Mouse (Mus musculus) liver, postnatal 0 days (tissue): ENCODE results near the gene H2-K1. TPM values are rescaled to one million over a fixed set of nuclear protein-coding genes. Genes with fewer than 3 reads are reported as not detected.

Experiments
- ATAC-seq: fragments of 200-750 bp; cut with Nextera tagmentation; 2 replicates; pipeline ENCODE4 v1.8.0; 2017; ENCODE audit warnings: mild to moderate bottlenecking, moderate library complexity
- DNase-seq: peaks from one replicate; pipeline ENCODE4 v3.0.0-alpha.2; 2016
- H3K27ac ChIP-seq: fragments of 300-500 bp; sonication (generic); 2 replicates; pipeline ENCODE4 v1.5.1; 2014; ENCODE audit warnings: antibody characterized with exemption, moderate library complexity, mild to moderate bottlenecking, low read depth
- H3K27me3 ChIP-seq: fragments of 300-500 bp; sonication (generic); 2 replicates; pipeline ENCODE4 v1.6.1; 2014; ENCODE audit warnings: low read length, control low read depth, mixed read lengths; ENCODE audit not compliant: insufficient read depth
- H3K36me3 ChIP-seq: fragments of 300-500 bp; sonication (generic); replicated peaks from 2 replicates; pipeline ENCODE4 v1.6.1; 2014; ENCODE audit warnings: mild to moderate bottlenecking, control low read depth, low read length, moderate library complexity, mixed read lengths; ENCODE audit not compliant: insufficient read depth
- H3K4me1 ChIP-seq: fragments of 300-500 bp; sonication (generic); 2 replicates; pipeline ENCODE4 v1.6.1; 2014; ENCODE audit warnings: antibody characterized with exemption, mild to moderate bottlenecking, control low read depth; ENCODE audit not compliant: insufficient read depth
- H3K4me2 ChIP-seq: fragments of 300-500 bp; sonication (generic); 2 replicates; pipeline ENCODE4 v1.6.1; 2014; ENCODE audit warnings: low read depth, mild to moderate bottlenecking, low read length, moderate library complexity, mixed read lengths
- H3K4me3 ChIP-seq: fragments of 300-500 bp; sonication (generic); 2 replicates; pipeline ENCODE4 v1.5.1; 2014; ENCODE audit warnings: low read depth, low read length
- H3K9ac ChIP-seq: fragments of 300-500 bp; sonication (generic); replicated peaks from 2 replicates; pipeline ENCODE4 v1.6.1; 2014; ENCODE audit warnings: mild to moderate bottlenecking, moderate library complexity
- H3K9me3 ChIP-seq: fragments of 300-500 bp; sonication (generic); 2 replicates; pipeline ENCODE4 v1.6.1; 2016; ENCODE audit warnings: mild to moderate bottlenecking, control low read depth, low read length, mixed read lengths
- CTCF ChIP-seq: sonication (generic); IDR thresholded peaks from 2 replicates; pipeline ENCODE4 v1.5.1; 2016; ENCODE audit warnings: antibody characterized with exemption, low read depth
- EP300 ChIP-seq: IDR thresholded peaks from 2 replicates; pipeline ENCODE4 v1.6.1; 2016; ENCODE audit warnings: antibody characterized with exemption, low read depth, mild to moderate bottlenecking
- WGBS: fragments of 180-500 bp; shearing (Covaris S2); extraction: QIAGEN DNeasy Blood & Tissue Kit; methylation state at CpG from one replicate; pipeline ENCODE4 v1.1.7; 2014; ENCODE audit not compliant: insufficient replicate concordance; 5-methylcytosine and 5-hydroxymethylcytosine counted together
- polyA plus RNA-seq: library from polyadenylated mRNA; unstranded; fragments of >200 nt; fragmentation: Nextera tagmentation; extraction: Ambion mirVana; gene quantifications from 2 replicates; pipeline ENCODE4 v1.2.1, GENCODE M21; 2015

H2-K1 gene
- polyA plus RNA-seq, 1 experiment from 2014 or later, result 288 TPM

DNA sequence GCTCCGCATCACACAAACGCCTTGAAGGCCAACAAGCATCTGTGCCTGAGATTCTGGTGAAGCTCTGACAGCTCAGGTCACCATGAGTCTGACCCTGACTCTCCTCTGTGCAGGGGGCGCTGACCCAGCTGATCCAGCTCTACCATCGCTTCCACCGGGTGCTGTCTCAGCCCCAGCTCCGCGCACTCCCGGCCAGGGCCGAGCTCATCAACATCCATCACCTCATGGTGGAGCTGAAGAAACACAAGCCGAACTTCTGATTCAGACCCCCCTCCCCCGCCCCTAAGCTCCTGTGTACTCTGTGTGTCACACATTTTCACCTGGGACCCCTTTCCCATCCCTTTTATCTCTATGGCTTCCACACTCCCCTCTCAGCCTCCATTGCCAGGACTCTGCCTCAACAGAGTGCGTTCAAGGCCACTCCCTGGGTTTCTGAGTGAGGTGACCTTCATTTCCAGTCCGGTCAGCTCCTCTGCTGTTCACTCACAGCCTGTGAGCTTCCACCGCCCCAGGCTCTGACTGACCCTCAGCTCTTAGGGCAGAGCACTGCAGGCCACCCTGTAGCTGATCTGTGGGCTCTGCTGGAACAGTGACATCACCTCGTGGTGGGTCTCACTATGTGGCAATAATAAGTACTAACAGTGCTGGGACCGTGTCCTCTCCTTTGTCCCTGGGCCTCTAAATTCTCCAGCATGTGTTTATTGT lies 34.1 kb downstream of the H2-K1 start:
- DNase-seq, result no peak
- no peak overlapping the region for H3K9ac ChIP-seq
- peaks cover 12% of the 10 kb centered on the region for H3K36me3 ChIP-seq
- H3K4me1 ChIP-seq, result no peaks in the 10 kb centered on the region
- TF ChIP-seq CTCF (no peak), EP300 (no peak)
- peaks cover 7% of the 10 kb centered on the region; the same call in 1 of the 2 replicates for H3K9me3 ChIP-seq
- no peak overlapping the region for H3K4me3 ChIP-seq
- no peaks in the 10 kb centered on the region for H3K27me3 ChIP-seq
- no peak overlapping the region for H3K27ac ChIP-seq
- no peak overlapping the region for H3K4me2 ChIP-seq
- no peak for ATAC-seq
- WGBS, result 84% methylated on average over 16 of the region's 16 CpGs

DNA sequence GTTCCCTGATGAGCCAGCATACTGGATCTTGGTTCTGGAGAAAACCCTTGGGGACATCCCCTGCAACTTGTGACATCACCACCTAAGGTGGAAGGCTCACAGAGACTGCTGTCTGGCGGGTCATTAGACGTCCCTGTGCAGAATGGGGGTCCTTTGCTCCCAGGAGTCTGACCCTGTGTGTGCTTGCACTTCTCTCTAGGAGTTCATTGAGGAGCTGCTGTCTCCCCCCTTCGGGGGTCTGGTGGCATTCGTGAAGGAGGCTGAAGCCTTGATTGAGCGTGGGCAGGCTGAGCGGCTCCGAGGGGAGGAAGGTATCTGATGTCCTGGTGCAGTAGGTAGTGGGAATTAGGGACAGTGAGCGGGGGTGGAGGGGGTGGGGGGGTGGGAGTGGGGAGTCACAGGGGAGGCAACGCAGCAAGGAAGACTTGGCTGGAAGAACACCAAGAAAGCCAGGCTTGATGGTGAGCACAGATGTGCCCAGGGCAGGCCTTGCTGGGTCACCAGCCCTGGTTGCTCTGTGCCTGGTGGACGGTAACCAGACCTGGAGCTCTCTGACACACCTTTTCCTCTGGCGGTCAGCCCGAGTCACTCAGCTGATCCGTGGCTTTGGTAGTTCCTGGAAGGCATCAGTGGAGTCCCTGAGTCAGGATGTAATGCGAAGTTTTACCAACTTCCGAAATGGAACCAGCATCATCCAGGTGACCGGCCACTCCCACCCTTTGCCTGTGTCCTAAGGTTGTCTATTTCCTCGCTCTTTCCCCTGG lies 34.9 kb downstream of the H2-K1 start:
- Histone ChIP-seq H3K9ac (no peak overlapping the region), H3K4me2 (no peak overlapping the region), H3K4me3 (no peak overlapping the region), H3K27ac (no peak overlapping the region), H3K9me3 (peaks cover 3% of the 10 kb centered on the region; the same call in 1 of the 2 replicates), H3K27me3 (no peaks in the 10 kb centered on the region), H3K4me1 (no peaks in the 10 kb centered on the region), H3K36me3 (peaks cover 14% of the 10 kb centered on the region)
- 84% methylated on average over 17 of the region's 17 CpGs for WGBS
- ATAC-seq, result no peak
- TF ChIP-seq EP300 (no peak), CTCF (no peak)
- no peak for DNase-seq

DNA sequence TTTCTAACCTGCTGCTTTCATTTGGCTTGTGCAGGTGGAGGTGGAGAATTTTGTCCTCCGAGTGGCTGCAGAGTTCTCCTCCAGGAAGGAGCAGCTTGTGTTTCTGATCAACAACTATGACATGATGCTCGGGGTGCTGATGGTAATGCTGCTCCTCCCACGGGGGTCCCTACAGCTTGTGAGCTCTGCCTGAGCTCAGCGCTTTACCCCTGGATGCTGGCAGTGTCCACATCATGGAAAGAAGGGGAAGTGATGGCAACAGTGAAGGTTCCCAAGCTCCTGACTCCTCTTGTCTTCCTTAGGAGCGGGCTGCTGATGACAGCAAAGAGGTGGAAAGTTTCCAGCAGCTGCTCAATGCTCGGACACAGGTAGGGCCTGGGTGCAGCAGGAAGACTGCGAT lies 37.3 kb downstream of the H2-K1 start:
- ATAC-seq (no peak), DNase-seq (no peak)
- WGBS, result 91% methylated on average over 7 of the region's 7 CpGs
- H3K27me3 ChIP-seq, result no peaks in the 10 kb centered on the region
- TF ChIP-seq EP300, result no peak
- TF ChIP-seq CTCF, result no peak
- no peak overlapping the region for H3K4me2 ChIP-seq
- H3K36me3 ChIP-seq, result peaks cover 37% of the 10 kb centered on the region
- H3K27ac ChIP-seq, result no peak overlapping the region
- no peak overlapping the region for H3K4me3 ChIP-seq
- no peaks in the 10 kb centered on the region for H3K4me1 ChIP-seq
- H3K9me3 ChIP-seq, result no peaks in the 10 kb centered on the region
- H3K9ac ChIP-seq, result no peak overlapping the region

DNA sequence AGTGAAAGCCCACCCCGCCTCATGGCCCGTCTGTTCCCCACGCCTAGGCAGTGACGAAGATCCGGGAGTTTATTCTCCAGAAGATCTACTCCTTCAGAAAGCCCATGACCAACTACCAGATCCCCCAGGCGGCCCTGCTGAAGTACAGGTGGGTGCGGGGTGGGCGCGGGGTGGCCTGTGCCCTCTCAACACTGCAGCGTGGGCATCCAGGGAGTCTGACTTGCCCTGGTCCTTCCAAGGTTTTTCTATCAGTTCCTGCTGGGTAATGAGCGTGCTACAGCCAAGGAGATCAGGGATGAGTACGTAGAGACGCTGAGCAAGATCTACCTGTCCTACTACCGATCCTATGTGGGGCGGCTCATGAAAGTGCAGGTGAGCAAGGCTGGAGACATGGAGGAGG lies 40.2 kb downstream of the H2-K1 start:
- ATAC-seq (no peak), DNase-seq (no peak)
- Histone ChIP-seq H3K9ac (no peak overlapping the region), H3K9me3 (no peaks in the 10 kb centered on the region), H3K27me3 (no peaks in the 10 kb centered on the region), H3K27ac (no peak overlapping the region), H3K36me3 (peaks cover 38% of the 10 kb centered on the region), H3K4me3 (no peak overlapping the region), H3K4me1 (peaks cover 6% of the 10 kb centered on the region), H3K4me2 (no peak overlapping the region)
- WGBS, result 91% methylated on average over 15 of the region's 15 CpGs
- TF ChIP-seq EP300, result no peak
- no peak for TF ChIP-seq CTCF

DNA sequence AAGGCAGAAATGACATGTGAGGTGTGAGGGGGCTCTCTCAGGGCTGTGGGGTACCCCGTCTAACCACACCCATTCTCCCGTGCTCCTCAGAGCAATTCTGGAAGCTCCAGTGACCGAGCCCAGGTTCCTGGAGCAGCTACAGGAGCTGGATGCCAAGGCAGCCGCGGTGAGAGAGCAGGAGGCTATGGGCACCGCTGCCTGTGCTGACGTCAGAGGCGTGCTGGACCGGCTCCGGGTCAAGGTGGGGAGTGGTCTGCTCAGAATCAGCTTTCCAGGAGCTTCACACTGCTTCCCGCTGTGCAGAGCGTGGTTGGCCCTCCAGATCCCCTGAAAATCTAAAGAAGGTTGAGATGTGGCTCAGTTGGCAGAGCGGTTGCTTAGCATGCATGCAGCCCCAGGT lies 41.0 kb downstream of the H2-K1 start:
- Histone ChIP-seq H3K4me1 (peaks cover 10% of the 10 kb centered on the region), H3K27me3 (no peaks in the 10 kb centered on the region), H3K9ac (no peak overlapping the region), H3K4me2 (no peak overlapping the region), H3K4me3 (no peak overlapping the region), H3K36me3 (peaks cover 38% of the 10 kb centered on the region), H3K9me3 (no peaks in the 10 kb centered on the region), H3K27ac (no peak overlapping the region)
- ATAC-seq (no peak), DNase-seq (no peak)
- TF ChIP-seq CTCF (no peak), EP300 (no peak)
- WGBS, result 93% methylated on average over 13 of the region's 13 CpGs

DNA sequence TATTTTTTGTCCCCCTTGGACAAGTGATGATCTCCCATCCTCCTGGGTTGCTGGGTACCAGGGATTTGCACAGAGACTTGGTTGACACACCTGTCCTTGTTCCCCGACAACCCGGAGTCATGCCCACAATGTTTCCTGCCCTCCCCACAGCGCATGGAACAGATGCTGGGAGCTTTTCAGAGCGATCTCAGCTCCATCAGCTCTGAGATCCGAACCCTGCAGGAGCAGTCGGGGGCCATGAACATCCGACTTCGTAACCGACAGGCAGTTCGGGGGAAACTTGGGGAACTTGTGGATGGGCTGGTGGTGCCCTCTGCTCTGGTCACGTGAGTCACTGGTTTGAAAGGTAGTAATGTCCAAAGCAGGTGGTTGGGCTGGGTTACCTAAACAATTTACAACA lies 41.7 kb downstream of the H2-K1 start:
- TF ChIP-seq CTCF (no peak), EP300 (no peak)
- Histone ChIP-seq H3K9ac (no peak overlapping the region), H3K9me3 (no peaks in the 10 kb centered on the region), H3K4me1 (peaks cover 16% of the 10 kb centered on the region), H3K4me3 (no peak overlapping the region), H3K27ac (no peak overlapping the region), H3K4me2 (no peak overlapping the region), H3K36me3 (peaks cover 44% of the 10 kb centered on the region), H3K27me3 (no peaks in the 10 kb centered on the region)
- WGBS, result 92% methylated on average over 11 of the region's 11 CpGs
- DNase-seq (no peak), ATAC-seq (no peak)
